Mouse (Mus musculus): ENCODE data around the gene Macc1. TPM values are rescaled to one million over a fixed set of nuclear protein-coding genes. Genes with fewer than 3 reads are reported as not detected.

The Macc1 gene
- not detected for polyA plus RNA-seq (2017; shearing (Covaris generic))

DNA sequence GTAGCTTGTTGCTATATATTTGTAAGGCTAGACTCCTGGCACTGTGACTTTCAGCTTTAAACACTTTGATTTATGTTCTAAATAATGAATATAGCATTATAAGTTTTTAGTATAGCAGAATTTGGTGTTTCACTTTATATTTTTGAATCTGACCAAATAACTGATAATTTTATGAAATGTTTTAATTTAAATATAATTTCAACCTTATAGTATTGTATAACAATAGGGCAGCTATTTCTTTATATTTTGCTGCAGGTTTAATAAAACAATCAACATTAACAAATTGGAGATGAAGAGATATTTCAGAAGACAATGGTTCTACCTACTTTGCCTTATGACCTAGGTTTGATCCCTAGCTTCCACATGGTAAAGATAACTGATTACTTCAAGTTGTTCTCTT is at the start of gene Macc1:
Gene Macc1, plus strand, starts transcription at position 301 of the 400 bp plus-strand sequence.

Other genes with a start within 250 kb of the Macc1 start
- gene Itgb8, start 75.5 kb upstream of the Macc1 start, polyA plus RNA-seq (2017; shearing (Covaris generic)): 22.7 TPM

Data from activated CD4-positive, CD25-positive, alpha-beta regulatory T cell, adult 9 weeks (primary cell).